ENCODE assay signal across 7 mouse cellular contexts in the genomic region with DNA sequence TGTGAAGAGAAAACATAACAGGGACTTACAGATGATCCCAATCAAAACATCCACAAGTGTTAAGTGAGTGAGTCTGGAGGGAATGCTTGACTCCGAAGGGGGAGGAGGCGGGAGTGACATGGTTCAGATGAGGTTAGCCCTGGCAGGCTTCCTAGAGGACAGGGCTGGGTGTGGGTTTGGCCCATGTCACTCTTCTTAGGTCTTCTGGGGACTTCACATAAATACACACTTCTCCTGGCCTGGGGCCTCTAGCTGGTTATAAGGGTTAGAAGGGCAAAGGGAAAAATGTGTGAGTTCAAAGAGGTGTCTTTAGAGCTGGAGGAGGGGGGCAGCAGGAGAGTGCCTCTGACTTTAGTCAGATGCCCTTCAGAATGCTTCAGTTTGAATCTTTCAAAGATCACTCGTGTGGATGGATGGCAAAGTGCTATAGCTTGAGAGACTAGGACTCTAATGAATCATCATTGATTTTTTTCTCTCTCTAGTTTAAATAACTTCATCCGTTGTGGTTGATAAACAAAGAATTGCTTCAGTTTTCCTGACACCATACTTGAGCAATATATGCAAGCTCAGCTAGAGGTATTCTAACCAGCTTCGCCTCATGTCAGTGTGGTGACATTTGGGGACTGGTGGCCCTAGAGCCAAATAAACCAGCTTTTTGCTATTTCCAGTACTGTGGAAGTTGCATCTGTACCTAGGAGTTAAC. TPM values are rescaled to one million over a fixed set of nuclear protein-coding genes. Genes with fewer than 3 reads are reported as not detected.
DNase-seq lines count a peak whose midpoint lies in the region; ATAC-seq and TF ChIP-seq lines count a peak whose summit lies in the region.

No protein-coding gene starts in this region.

- H3K4me1 ChIP-seq in stomach, embryonic 15.5 days, result peaks cover 12% of the 10 kb centered on the region; the same call in 1 of the 2 replicates

- 37% methylated on average over 5 of the region's 5 CpGs for WGBS in stomach, embryonic 15.5 days

- peak; percentile 35; the same call in 1 of the 2 replicates for ATAC-seq in stomach, embryonic 15.5 days (ENCODE audit: insufficient read depth, low FRiP score, low read depth)
- ATAC-seq in erythroblast, adult 5-6 weeks (replicated peaks; ENCODE audit: low FRiP score, poor library complexity, severe bottlenecking), result no peak

- intact Hi-C loops in gastrocnemius, adult 2 months (cut with DNase I), result loop anchor here (2.0 kb wide), 2 partner anchors 53 to 243 kb away; no protein-coding TSS in a partner anchor

- H3K79me2 ChIP-seq in C2C12 (ENCODE audit: control insufficient read depth, insufficient read depth), result no peaks in the 10 kb centered on the region

- H3K36me3 ChIP-seq in C2C12 (ENCODE audit: control insufficient read depth, insufficient read depth), result no peaks in the 10 kb centered on the region
- no peaks in the 10 kb centered on the region for H3K36me3 ChIP-seq in stomach, embryonic 15.5 days

- H3K9me3 ChIP-seq in stomach, embryonic 15.5 days, result no peaks in the 10 kb centered on the region

- H3K79me3 ChIP-seq in C2C12 (ENCODE audit: low read depth), result no peaks in the 10 kb centered on the region

- no peak overlapping the region for H3K4me3 ChIP-seq in C2C12 (ENCODE audit: insufficient read depth, poor library complexity, severe bottlenecking)
- peak overlapping the region; percentile 48 for H3K4me3 ChIP-seq in gastrocnemius, adult 2 months
- no peak overlapping the region for H3K4me3 ChIP-seq in stomach, embryonic 15.5 days (replicated peaks)

- H3K9ac ChIP-seq in stomach, embryonic 15.5 days, result no peak overlapping the region

- no peak overlapping the region for H3K4me2 ChIP-seq in stomach, embryonic 15.5 days

- peak; percentile 79 for DNase-seq in 3134 (ENCODE audit: extremely low read depth, insufficient read length, low spot score)
- DNase-seq in gastrocnemius, adult 2 months, result peak; percentile 86
- DNase-seq in kidney, adult 8-10 months, result peak; percentile 27 to 30
- no peak for DNase-seq in frontal cortex, postnatal 10 days (ENCODE audit: low spot score in 2 of 2)

- H3ac ChIP-seq in C2C12 (ENCODE audit: control insufficient read depth, insufficient read length, low read depth), result no peak overlapping the region

- peak overlapping the region; percentile 91 for H3K27ac ChIP-seq in gastrocnemius, adult 2 months
- no peak overlapping the region for H3K27ac ChIP-seq in stomach, embryonic 15.5 days

- no peaks in the 10 kb centered on the region for H3K27me3 ChIP-seq in C2C12 (ENCODE audit: control insufficient read depth, insufficient read depth, insufficient read length)
- H3K27me3 ChIP-seq in stomach, embryonic 15.5 days (replicated peaks), result no peaks in the 10 kb centered on the region

- no peak for TF ChIP-seq CTCF in C2C12 (IDR thresholded peaks at IDR 0.05; ENCODE audit: control insufficient read depth, insufficient read depth, insufficient read length)
- no peak for TF ChIP-seq CTCF in gastrocnemius, adult 2 months (IDR thresholded peaks at IDR 0.05)

TF ChIP-seq in C2C12, 6 proteins besides CTCF, POLR2A, EP300 and RAD21:
- TF ChIP-seq CEBPB (IDR thresholded peaks at IDR 0.05; ENCODE audit: low read depth) (peak; percentile 27), MYOD1 (IDR thresholded peaks at IDR 0.05; ENCODE audit: control insufficient read depth, insufficient read length, low read depth) (no peak)
TF ChIP-seq in C2C12: peak in this region for 1.

RNA-seq across cellular contexts. Expression of a gene that starts 54.0 kb away (rescaled TPM):
- polyA plus RNA-seq in C2C12 (2012; fragmentation: generic; extraction: Trizol), result 0.80 TPM
- total RNA-seq in gastrocnemius, adult 2 months (2021), result 10 to 100 TPM; 13.9 to 14.8 TPM
- 7.8 and 7.9 TPM in 2 replicates for polyA plus RNA-seq in stomach, embryonic 15.5 days (2015; fragmentation: Nextera tagmentation; extraction: Ambion mirVana)
- total RNA-seq in erythroblast, adult 5-6 weeks (2015; ENCODE audit: low replicate concordance), result 0.19 and 1.7 TPM in 2 replicates
- 0.17 and 0.28 TPM in 2 replicates for total RNA-seq in erythroblast, adult 5-6 weeks (2017; ENCODE audit: low replicate concordance)

RNA-seq across cellular contexts. Expression of a gene that starts 54.1 kb away (rescaled TPM):
- polyA plus RNA-seq in C2C12 (2012; fragmentation: generic; extraction: Trizol), result 8.0 TPM
- total RNA-seq in gastrocnemius, adult 2 months (2021), result 1 to 10 TPM; 8.5 to 8.6 TPM
- 32.4 and 34.2 TPM in 2 replicates for polyA plus RNA-seq in stomach, embryonic 15.5 days (2015; fragmentation: Nextera tagmentation; extraction: Ambion mirVana)
- total RNA-seq in erythroblast, adult 5-6 weeks (2015; ENCODE audit: low replicate concordance), result 2.3 and 9.0 TPM in 2 replicates
- total RNA-seq in erythroblast, adult 5-6 weeks (2017; ENCODE audit: low replicate concordance), result 7.0 and 8.4 TPM in 2 replicates

Comparison
In these comparisons a context has a peak if more than half of its experiments do, and no peak if none do; other contexts are left out.
1. DNase-seq: peak in 3134 (single experiment), gastrocnemius, adult 2 months (single experiment) and kidney, adult 8-10 months (2 of 2); none in frontal cortex, postnatal 10 days (0 of 2).
2. RNA of a gene that starts 54.0 kb away (total RNA-seq): 13.9 to 14.8 TPM in gastrocnemius, adult 2 months; 0.17 to 1.7 TPM in erythroblast, adult 5-6 weeks; every median in the first group is over 4 times any median in the second.